Mouse (Mus musculus) gastrocnemius, postnatal 36 days (tissue): Measurements from ENCODE around the gene Rarg. TPM values are rescaled to one million over a fixed set of nuclear protein-coding genes. Genes with fewer than 3 reads are reported as not detected.

Experiments used
- total RNA-seq, 2 experiments: library from RNA; stranded (reverse); gene quantifications; 2 replicates each; pipeline ENCODE4 v1.2.3; 2021

Rarg gene
- total RNA-seq, 2 experiments from 2014 or later = 9.3 to 9.9 TPM

Other genes starting within 250 kb of the Rarg start
- gene Krt18, start 229.3 kb downstream of the Rarg start, total RNA-seq = 1 to 10 TPM in 1 of 2 experiments, not detected in 1; 1.3 TPM
- gene Eif4b, start 183.7 kb downstream of the Rarg start, total RNA-seq = 100 to 1,000 TPM; 148 to 169 TPM
- gene Tns2, start 157.1 kb downstream of the Rarg start, total RNA-seq = 10 to 100 TPM; 34.7 to 36.0 TPM
- 1 to 10 TPM; 6.0 to 6.2 TPM for gene Spryd3, start 121.3 kb downstream of the Rarg start, total RNA-seq
- 10 to 100 TPM; 42.6 TPM for gene Igfbp6, start 113.2 kb downstream of the Rarg start, total RNA-seq
- under 1 TPM in 1 of 2 experiments, not detected in 1; 0.15 TPM for gene Soat2, start 107.0 kb downstream of the Rarg start, total RNA-seq
- gene Zfp740, start 54.3 kb downstream of the Rarg start, total RNA-seq = 10 to 100 TPM; 24.3 to 26.6 TPM
- 1 to 10 TPM; 7.5 to 7.6 TPM for gene Csad, start 52.8 kb downstream of the Rarg start, total RNA-seq
- gene Itgb7, start 25.6 kb downstream of the Rarg start, total RNA-seq = 1 to 10 TPM in 1 of 2 experiments, under 1 TPM in 1; 0.69 to 1.3 TPM
- gene Gm9918, start 13.0 kb upstream of the Rarg start, total RNA-seq = not detected
- gene Mfsd5, start 21.9 kb upstream of the Rarg start, total RNA-seq = 10 to 100 TPM; 12.8 to 13.4 TPM
- under 1 TPM; 0.74 to 0.87 TPM for gene Espl1, start 38.7 kb upstream of the Rarg start, total RNA-seq
- 100 to 1,000 TPM; 189 to 216 TPM for gene Pfdn5, start 68.6 kb upstream of the Rarg start, total RNA-seq
- 10 to 100 TPM; 14.8 to 16.3 TPM for gene Myg1, start 74.2 kb upstream of the Rarg start, total RNA-seq
- 1 to 10 TPM; 4.3 to 7.3 TPM for gene Aaas, start 93.3 kb upstream of the Rarg start, total RNA-seq
- not detected for gene Sp7, start 109.7 kb upstream of the Rarg start, total RNA-seq
- 10 to 100 TPM; 20.2 to 22.8 TPM for gene Sp1, start 148.6 kb upstream of the Rarg start, total RNA-seq
- gene Amhr2, start 187.8 kb upstream of the Rarg start, total RNA-seq = 1 to 10 TPM; 9.1 to 10.0 TPM
- gene Prr13, start 201.5 kb upstream of the Rarg start, total RNA-seq = 10 to 100 TPM; 13.4 to 13.7 TPM
- gene Pcbp2, start 213.0 kb upstream of the Rarg start, total RNA-seq = 100 to 1,000 TPM; 350 to 411 TPM
- not detected for gene Gm10337, start 246.2 kb upstream of the Rarg start, total RNA-seq